Mouse (Mus musculus): ENCODE data around the gene Cog1. TPM values are rescaled to one million over a fixed set of nuclear protein-coding genes. Genes with fewer than 3 reads are reported as not detected.

The Cog1 gene
- polyA plus RNA-seq, 1 experiment from 2014 or later, result 24.7 TPM

GRCm38 (mm10) chr11:113667122-113667521, 18.2 kb downstream of the Cog1 start:
- peaks cover 37% of the 10 kb centered on the region for H3K4me1 ChIP-seq (replicated peaks; ENCODE audit: control insufficient read depth, insufficient read depth, low read length)
- H3K27me3 ChIP-seq (replicated peaks; ENCODE audit: control insufficient read depth, insufficient read depth, low read length), result no peaks in the 10 kb centered on the region
- ATAC-seq (replicated peaks; ENCODE audit: low FRiP score) (no peak), DNase-seq (ENCODE audit: low spot score) (no peak)
- WGBS, result 67% methylated on average over 2 of the region's 2 CpGs
- H3K4me3 ChIP-seq (ENCODE audit: low read depth, low read length), result no peak overlapping the region
- no peaks in the 10 kb centered on the region for H3K9me3 ChIP-seq (ENCODE audit: control insufficient read depth, low read length)
- no peak overlapping the region for H3K4me2 ChIP-seq
- H3K27ac ChIP-seq (ENCODE audit: low read depth, low read length), result peak overlapping the region; percentile 32
- peaks cover 34% of the 10 kb centered on the region for H3K36me3 ChIP-seq (ENCODE audit: control insufficient read depth, insufficient read depth, low read length)
- no peak overlapping the region for H3K9ac ChIP-seq (ENCODE audit: low read depth, low read length)

- Histone ChIP-seq H3K4me3 (ENCODE audit: low read depth, low read length) (no peak overlapping the region), H3K27me3 (replicated peaks; ENCODE audit: control insufficient read depth, insufficient read depth, low read length) (no peaks in the 10 kb centered on the region), H3K36me3 (ENCODE audit: control insufficient read depth, insufficient read depth, low read length) (peaks cover 35% of the 10 kb centered on the region), H3K4me2 (no peak overlapping the region; the same call in 1 of the 2 replicates), H3K9me3 (ENCODE audit: control insufficient read depth, low read length) (no peaks in the 10 kb centered on the region), H3K27ac (ENCODE audit: low read depth, low read length) (peak overlapping the region; percentile 32), H3K9ac (ENCODE audit: low read depth, low read length) (no peak overlapping the region), H3K4me1 (replicated peaks; ENCODE audit: control insufficient read depth, insufficient read depth, low read length) (peaks cover 37% of the 10 kb centered on the region)
- no peak for DNase-seq (ENCODE audit: low spot score)
- 74% methylated on average over 4 of the region's 4 CpGs for WGBS
- ATAC-seq (replicated peaks; ENCODE audit: low FRiP score), result no peak
These were observed 18.7 kb downstream of the Cog1 start for GRCm38 (mm10) chr11:113667704-113668103.

- Histone ChIP-seq H3K9me3 (ENCODE audit: control insufficient read depth, low read length) (no peaks in the 10 kb centered on the region), H3K36me3 (ENCODE audit: control insufficient read depth, insufficient read depth, low read length) (peaks cover 39% of the 10 kb centered on the region), H3K4me2 (no peak overlapping the region), H3K9ac (ENCODE audit: low read depth, low read length) (no peak overlapping the region), H3K4me1 (replicated peaks; ENCODE audit: control insufficient read depth, insufficient read depth, low read length) (peaks cover 37% of the 10 kb centered on the region), H3K27me3 (replicated peaks; ENCODE audit: control insufficient read depth, insufficient read depth, low read length) (no peaks in the 10 kb centered on the region), H3K4me3 (ENCODE audit: low read depth, low read length) (no peak overlapping the region), H3K27ac (ENCODE audit: low read depth, low read length) (no peak overlapping the region)
- 83% methylated on average over 5 of the region's 5 CpGs for WGBS
- ATAC-seq (replicated peaks; ENCODE audit: low FRiP score) (no peak), DNase-seq (ENCODE audit: low spot score) (no peak)
These were observed 19.9 kb downstream of the Cog1 start for GRCm38 (mm10) chr11:113668857-113669256.

- no peak overlapping the region for H3K4me3 ChIP-seq (ENCODE audit: low read depth, low read length)
- peaks cover 37% of the 10 kb centered on the region for H3K4me1 ChIP-seq (replicated peaks; ENCODE audit: control insufficient read depth, insufficient read depth, low read length)
These were observed 20.7 kb downstream of the Cog1 start for GRCm38 (mm10) chr11:113669711-113670110.

GRCm38 (mm10) chr11:113673614-113674013, 24.6 kb downstream of the Cog1 start:
- Histone ChIP-seq H3K27ac (ENCODE audit: low read depth, low read length) (no peak overlapping the region), H3K4me2 (no peak overlapping the region), H3K9me3 (ENCODE audit: control insufficient read depth, low read length) (no peaks in the 10 kb centered on the region), H3K4me3 (ENCODE audit: low read depth, low read length) (no peak overlapping the region), H3K4me1 (replicated peaks; ENCODE audit: control insufficient read depth, insufficient read depth, low read length) (peaks cover 11% of the 10 kb centered on the region), H3K36me3 (ENCODE audit: control insufficient read depth, insufficient read depth, low read length) (peaks cover 41% of the 10 kb centered on the region), H3K27me3 (replicated peaks; ENCODE audit: control insufficient read depth, insufficient read depth, low read length) (no peaks in the 10 kb centered on the region), H3K9ac (ENCODE audit: low read depth, low read length) (no peak overlapping the region)
- no peak for DNase-seq (ENCODE audit: low spot score)
- WGBS, result 92% methylated on average over 4 of the region's 4 CpGs
- ATAC-seq (replicated peaks; ENCODE audit: low FRiP score), result no peak

More at GRCm38 (mm10) chr11:113669711-113670110, 20.7 kb downstream of the Cog1 start:
- no peaks in the 10 kb centered on the region for H3K9me3 ChIP-seq (ENCODE audit: control insufficient read depth, low read length)
- no peak overlapping the region for H3K4me2 ChIP-seq
- DNase-seq (ENCODE audit: low spot score), result no peak
- no peaks in the 10 kb centered on the region for H3K27me3 ChIP-seq (replicated peaks; ENCODE audit: control insufficient read depth, insufficient read depth, low read length)
- ATAC-seq (replicated peaks; ENCODE audit: low FRiP score), result peak; percentile 50; the same call in 1 of the 2 replicates
- no peak overlapping the region for H3K27ac ChIP-seq (ENCODE audit: low read depth, low read length)
- 73% methylated on average over 4 of the region's 4 CpGs for whole genome bisulfite sequencing
- H3K9ac ChIP-seq (ENCODE audit: low read depth, low read length), result no peak overlapping the region
- H3K36me3 ChIP-seq (ENCODE audit: control insufficient read depth, insufficient read depth, low read length), result peaks cover 37% of the 10 kb centered on the region

- H3K4me1 ChIP-seq (replicated peaks; ENCODE audit: control insufficient read depth, insufficient read depth, low read length), result peaks cover 11% of the 10 kb centered on the region; the same call in 1 of the 2 replicates
- peaks cover 38% of the 10 kb centered on the region for H3K36me3 ChIP-seq (ENCODE audit: control insufficient read depth, insufficient read depth, low read length)
- WGBS, result 92% methylated on average over 5 of the region's 5 CpGs
- H3K27ac ChIP-seq (ENCODE audit: low read depth, low read length), result no peak overlapping the region
- H3K9me3 ChIP-seq (ENCODE audit: control insufficient read depth, low read length), result no peaks in the 10 kb centered on the region
- no peak overlapping the region for H3K9ac ChIP-seq (ENCODE audit: low read depth, low read length)
- ATAC-seq (replicated peaks; ENCODE audit: low FRiP score), result no peak
- H3K4me2 ChIP-seq, result no peak overlapping the region
- no peak for DNase-seq (ENCODE audit: low spot score)
- H3K27me3 ChIP-seq (replicated peaks; ENCODE audit: control insufficient read depth, insufficient read depth, low read length), result no peaks in the 10 kb centered on the region
- no peak overlapping the region for H3K4me3 ChIP-seq (ENCODE audit: low read depth, low read length)
These were observed 25.6 kb downstream of the Cog1 start for GRCm38 (mm10) chr11:113674595-113674994.

- Histone ChIP-seq H3K4me2 (no peak overlapping the region), H3K27ac (ENCODE audit: low read depth, low read length) (no peak overlapping the region), H3K27me3 (replicated peaks; ENCODE audit: control insufficient read depth, insufficient read depth, low read length) (no peaks in the 10 kb centered on the region), H3K36me3 (ENCODE audit: control insufficient read depth, insufficient read depth, low read length) (peaks cover 23% of the 10 kb centered on the region), H3K4me3 (ENCODE audit: low read depth, low read length) (no peak overlapping the region), H3K9me3 (ENCODE audit: control insufficient read depth, low read length) (no peaks in the 10 kb centered on the region), H3K9ac (ENCODE audit: low read depth, low read length) (no peak overlapping the region), H3K4me1 (replicated peaks; ENCODE audit: control insufficient read depth, insufficient read depth, low read length) (peaks cover 17% of the 10 kb centered on the region)
- 87% methylated on average over 2 of the region's 2 CpGs for WGBS
- no peak for DNase-seq (ENCODE audit: low spot score)
- no peak for ATAC-seq (replicated peaks; ENCODE audit: low FRiP score)
These were observed 27.9 kb downstream of the Cog1 start for GRCm38 (mm10) chr11:113676847-113677246.

- Histone ChIP-seq H3K9ac (ENCODE audit: low read depth, low read length) (no peak overlapping the region), H3K27ac (ENCODE audit: low read depth, low read length) (no peak overlapping the region), H3K27me3 (replicated peaks; ENCODE audit: control insufficient read depth, insufficient read depth, low read length) (no peaks in the 10 kb centered on the region), H3K36me3 (ENCODE audit: control insufficient read depth, insufficient read depth, low read length) (peaks cover 22% of the 10 kb centered on the region), H3K9me3 (ENCODE audit: control insufficient read depth, low read length) (no peaks in the 10 kb centered on the region), H3K4me3 (ENCODE audit: low read depth, low read length) (no peak overlapping the region), H3K4me2 (no peak overlapping the region), H3K4me1 (replicated peaks; ENCODE audit: control insufficient read depth, insufficient read depth, low read length) (peaks cover 22% of the 10 kb centered on the region)
- 98% methylated on average over 2 of the region's 2 CpGs for WGBS
- DNase-seq (ENCODE audit: low spot score), result no peak
- no peak for ATAC-seq (replicated peaks; ENCODE audit: low FRiP score)
These were observed 28.4 kb downstream of the Cog1 start for GRCm38 (mm10) chr11:113677378-113677777.

GRCm38 (mm10) chr11:113678373-113678772, 29.4 kb downstream of the Cog1 start:
- Histone ChIP-seq H3K9me3 (ENCODE audit: control insufficient read depth, low read length) (no peaks in the 10 kb centered on the region), H3K27me3 (replicated peaks; ENCODE audit: control insufficient read depth, insufficient read depth, low read length) (no peaks in the 10 kb centered on the region), H3K9ac (ENCODE audit: low read depth, low read length) (0 out of 2 replicates have a peak overlapping the region, but pooled peaks have one; percentile 15), H3K27ac (ENCODE audit: low read depth, low read length) (no peak overlapping the region), H3K4me3 (ENCODE audit: low read depth, low read length) (no peak overlapping the region), H3K4me1 (replicated peaks; ENCODE audit: control insufficient read depth, insufficient read depth, low read length) (peaks cover 25% of the 10 kb centered on the region), H3K36me3 (ENCODE audit: control insufficient read depth, insufficient read depth, low read length) (peaks cover 13% of the 10 kb centered on the region), H3K4me2 (no peak overlapping the region)
- DNase-seq (ENCODE audit: low spot score) (no peak), ATAC-seq (replicated peaks; ENCODE audit: low FRiP score) (no peak)
- WGBS, result 84% methylated on average over 8 of the region's 8 CpGs

All from liver, embryonic 11.5 days (tissue).